Mouse (Mus musculus) left cerebral cortex, postnatal 36 days (tissue): ENCODE measurements at regions not wholly inside any gene's neighbourhood (a gene's known extent, or its start where the extent isn't known, plus 50 kb on each side); places are given as distances from the start of the nearest gene placed in this dataset.

Experiments
- DNase-seq, 2 experiments: peaks; one replicate each; pipeline ENCODE4 v3.0.0; 2021 to 2022; ENCODE audit warnings: low spot score in 2 of 2, mixed read lengths in 1 of 2
- intact Hi-C: fragments of 180-260 bp; cut with DNase I; formaldehyde crosslinking; loops from one replicate; pipeline ENCODE4 v1.15.1; 2025

DNA sequence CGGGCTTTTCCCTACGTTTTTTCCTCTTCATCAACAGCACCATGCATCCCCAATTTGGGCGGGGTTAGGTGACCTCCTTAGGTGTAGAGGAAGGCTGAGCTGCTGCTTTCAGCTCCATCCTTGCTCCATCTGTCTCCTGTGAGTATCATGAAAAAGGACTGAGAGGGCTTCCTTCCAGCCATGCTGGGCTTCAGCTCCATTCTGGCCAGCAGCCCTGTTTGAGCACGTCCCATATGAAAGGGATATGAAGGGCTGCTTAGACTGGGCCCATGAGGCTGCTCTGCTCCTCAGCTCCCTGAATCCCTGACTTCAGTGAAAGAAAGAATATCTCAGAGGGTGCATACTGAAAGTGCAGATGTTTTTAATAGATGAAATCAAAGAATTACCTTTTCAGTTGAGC lies 184.4 kb upstream of the B3gat1 start:
- DNase-seq: peak in 1 of 2 experiments; percentile 13
- intact Hi-C loops: no loop called here

DNA sequence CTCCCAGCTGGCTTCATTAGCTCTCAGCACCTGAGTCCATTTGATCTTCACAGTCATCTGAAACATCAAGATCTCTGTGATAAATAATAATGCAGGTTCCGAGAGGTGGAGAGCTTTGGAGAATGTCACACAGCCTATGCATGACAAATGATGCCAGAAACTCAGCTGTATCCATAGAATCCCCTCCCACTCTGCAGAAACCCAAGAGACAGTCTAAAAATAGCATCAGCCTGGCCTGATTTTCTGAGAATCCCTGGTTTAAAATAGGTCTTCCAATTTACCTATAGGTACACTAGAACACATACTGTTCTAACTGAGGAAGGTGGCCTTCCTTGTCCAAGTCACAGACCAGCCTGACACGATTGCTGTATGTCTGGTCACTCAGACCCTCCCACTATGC lies 184.0 kb upstream of the B3gat1 start:
- intact Hi-C loops: no loop called here
- peak; percentile 16 to 21 for DNase-seq

DNA sequence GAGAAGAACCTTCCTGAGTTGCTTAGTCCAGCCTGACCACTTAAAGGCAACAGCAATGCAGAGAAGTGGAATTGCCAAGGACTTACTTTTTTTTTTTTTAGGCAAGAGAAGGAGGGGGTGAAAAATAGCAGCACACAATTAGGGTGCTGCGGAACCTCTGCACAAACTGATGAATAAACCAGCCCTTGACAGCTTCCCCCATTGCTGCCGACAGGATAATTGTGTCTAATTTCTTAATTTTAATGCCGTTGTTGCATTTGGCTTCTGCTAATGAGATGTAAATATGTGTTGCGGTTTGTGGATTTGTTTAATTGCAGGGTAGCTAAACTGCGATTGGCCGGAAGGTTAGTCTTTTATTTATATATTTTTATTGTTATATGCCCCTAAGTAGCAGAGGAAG lies 157.5 kb upstream of the B3gat1 start:
- intact Hi-C loops: no loop called here
- DNase-seq: no peak

DNA sequence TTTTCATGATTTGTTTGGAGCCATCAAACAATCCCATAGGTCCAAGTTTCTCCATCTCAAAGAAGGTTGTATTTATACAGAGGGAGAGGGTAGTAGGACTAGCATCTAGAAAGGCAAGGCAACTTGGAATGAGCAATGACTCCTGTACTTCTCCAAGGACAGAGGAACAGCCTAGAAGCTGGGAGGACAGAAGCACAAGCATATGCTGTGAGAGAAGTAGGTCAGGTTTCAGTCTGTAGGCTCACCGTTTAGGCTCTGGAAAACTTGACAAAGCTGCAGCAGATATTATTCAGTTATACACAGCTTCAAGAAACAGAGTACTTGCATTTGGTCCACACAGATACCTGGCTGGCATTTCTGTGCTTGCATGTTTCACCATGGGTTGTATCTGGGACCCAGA lies 131.5 kb upstream of the B3gat1 start:
- DNase-seq: no peak
- intact Hi-C loops: no loop called here

DNA sequence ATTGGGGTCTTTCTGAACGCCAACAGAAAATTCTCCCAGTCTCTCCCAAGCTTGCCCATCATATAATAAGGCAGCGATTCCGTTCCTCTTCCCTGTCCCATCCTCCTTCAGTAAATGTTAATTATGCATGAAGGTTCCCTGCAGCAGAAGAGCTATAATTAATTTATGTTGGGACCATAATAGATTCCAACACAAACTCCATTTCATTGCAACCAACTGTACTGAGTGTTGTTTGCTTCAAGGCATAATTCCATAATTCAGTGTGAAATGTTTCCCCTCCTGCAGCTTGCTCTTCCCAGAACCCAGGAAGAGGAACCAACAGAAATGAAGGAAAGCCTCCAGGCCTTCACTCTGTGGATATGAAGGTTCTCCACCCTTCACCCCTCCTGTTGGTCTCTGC lies 129.0 kb upstream of the B3gat1 start:
- no peak for DNase-seq
- intact Hi-C loops: no loop called here

- peak in 1 of 2 experiments; percentile 11 for DNase-seq
- intact Hi-C loops: no loop called here
Observed at GRCm38 (mm10) chr9:26611711-26612437, 121.7 kb upstream of the B3gat1 start.

GRCm38 (mm10) chr9:26622840-26623448 lies 110.6 kb upstream of the B3gat1 start:
- no peak for DNase-seq
- intact Hi-C loops: no loop called here

DNA sequence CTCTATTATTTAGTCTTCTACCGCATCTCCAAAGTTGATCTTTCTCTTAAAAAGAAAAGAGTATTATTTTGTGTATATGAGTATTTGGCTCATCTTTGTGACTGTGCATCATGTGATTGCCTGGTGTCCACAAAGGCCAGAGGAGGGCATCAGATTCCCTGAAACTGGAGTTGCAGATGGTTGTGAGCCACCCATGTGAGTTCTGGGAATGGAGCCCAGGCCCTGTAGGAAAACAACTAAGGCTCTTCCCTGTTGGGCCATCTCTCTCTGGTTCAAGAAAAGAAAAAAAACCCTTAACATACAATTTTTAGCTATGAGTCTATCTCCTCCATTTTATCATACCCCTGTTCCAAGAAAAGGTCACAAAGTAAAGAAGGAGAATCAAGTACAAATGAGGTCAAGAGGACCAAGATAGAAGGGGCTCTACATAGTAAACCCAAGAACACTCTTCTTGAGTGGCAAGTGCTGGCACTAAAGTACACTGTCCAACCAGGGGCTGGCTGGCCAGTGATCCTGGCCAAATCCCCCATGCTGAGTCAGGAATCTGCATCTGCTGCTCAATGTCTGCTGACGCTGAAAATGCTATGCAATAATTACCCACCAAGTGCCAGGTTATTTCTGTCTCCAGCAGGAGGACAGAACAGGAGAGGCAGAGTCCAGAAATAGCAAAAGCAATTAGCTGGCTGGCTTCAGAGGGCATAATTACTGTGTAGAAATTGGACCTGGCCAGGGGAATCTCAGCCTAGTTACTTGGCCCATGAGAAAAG lies 108.2 kb upstream of the B3gat1 start:
- DNase-seq: no peak
- intact Hi-C loops: no loop called here

DNA sequence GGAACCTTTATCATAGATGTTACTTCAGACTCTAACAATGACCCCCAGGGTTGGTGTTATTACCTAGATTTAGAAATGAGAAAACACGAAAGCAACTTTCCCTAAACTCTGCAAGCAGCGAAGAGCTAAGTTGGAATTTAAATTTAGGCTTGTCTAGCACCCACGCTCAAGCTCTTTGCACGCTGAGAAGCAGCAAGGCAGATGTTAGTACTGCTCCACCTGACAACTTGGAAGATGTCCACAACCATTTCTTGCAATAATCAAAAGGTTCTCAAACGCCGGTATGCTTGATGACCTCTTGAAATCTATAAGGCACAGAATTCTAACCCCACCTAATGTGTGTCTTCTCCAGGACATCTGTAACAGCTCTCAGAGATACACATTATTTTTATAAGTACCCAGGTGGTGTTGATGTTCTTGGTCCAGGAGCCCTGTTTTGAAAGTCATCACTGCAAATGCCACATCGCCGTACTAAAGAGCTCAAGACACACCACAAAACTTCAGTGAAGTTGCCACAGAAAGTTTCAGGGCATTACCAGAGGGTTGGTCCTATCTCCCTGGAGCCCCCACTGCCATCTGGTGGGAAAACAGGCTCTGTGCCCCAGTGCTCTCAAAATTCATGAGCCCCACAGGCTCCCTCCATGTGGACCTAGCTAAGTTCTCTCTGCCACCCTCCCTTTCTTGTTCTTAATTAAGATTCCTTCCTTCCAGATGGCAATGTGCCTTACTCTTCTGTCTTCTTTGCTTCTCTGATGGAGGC lies 100.5 kb upstream of the B3gat1 start:
- intact Hi-C loops: loop anchor here (10.0 kb wide), 3 partner anchors 368 to 738 kb away; no protein-coding TSS in a partner anchor
- peak; percentile 66 to 72 for DNase-seq

GRCm38 (mm10) chr9:26635211-26635610 lies 98.3 kb upstream of the B3gat1 start:
- intact Hi-C loops: loop anchor here (2.0 to 10.0 kb wide), 5 partner anchors 37 to 740 kb away; no protein-coding TSS in a partner anchor
- DNase-seq: peak; percentile 80 to 83

- intact Hi-C loops: loop anchor here (5.0 to 10.0 kb wide), 4 partner anchors 34 to 744 kb away; no protein-coding TSS in a partner anchor
- no peak for DNase-seq
Observed at GRCm38 (mm10) chr9:26638586-26638985, 94.9 kb upstream of the B3gat1 start.

- intact Hi-C loops: no loop called here
- no peak for DNase-seq
Observed at GRCm38 (mm10) chr9:26642302-26642701, 91.2 kb upstream of the B3gat1 start.

- intact Hi-C loops: no loop called here
Observed at GRCm38 (mm10) chr9:26642831-26643230, 90.7 kb upstream of the B3gat1 start.

DNA sequence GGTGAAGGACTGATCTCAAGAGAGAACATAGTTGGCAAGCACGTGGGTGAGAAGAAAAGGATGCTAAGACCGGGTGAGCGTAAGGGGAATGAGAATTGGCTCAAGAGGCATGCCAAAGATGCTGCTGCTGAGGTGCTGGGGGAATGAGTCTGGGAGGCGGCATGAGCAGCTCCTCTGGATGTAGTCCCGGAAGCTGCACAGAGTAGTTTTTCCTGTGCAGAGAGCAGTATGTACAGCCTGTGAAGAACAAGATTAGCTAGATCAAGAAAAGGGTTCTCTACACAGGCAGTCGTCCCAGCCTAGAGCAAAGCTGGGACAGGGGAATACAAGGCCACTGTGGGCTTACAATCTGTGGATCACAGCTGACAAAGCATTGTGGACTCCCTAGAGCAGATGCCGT lies 84.0 kb upstream of the B3gat1 start:
- DNase-seq: peak; percentile 26 to 46
- intact Hi-C loops: no loop called here

More at GRCm38 (mm10) chr9:26642831-26643230, 90.7 kb upstream of the B3gat1 start:
- no peak for DNase-seq

- intact Hi-C loops: no loop called here
- no peak for DNase-seq
Observed at GRCm38 (mm10) chr9:26652920-26653319, 80.6 kb upstream of the B3gat1 start.

- intact Hi-C loops: no loop called here
- no peak for DNase-seq
Observed at GRCm38 (mm10) chr9:26659366-26659765, 74.2 kb upstream of the B3gat1 start.

DNA sequence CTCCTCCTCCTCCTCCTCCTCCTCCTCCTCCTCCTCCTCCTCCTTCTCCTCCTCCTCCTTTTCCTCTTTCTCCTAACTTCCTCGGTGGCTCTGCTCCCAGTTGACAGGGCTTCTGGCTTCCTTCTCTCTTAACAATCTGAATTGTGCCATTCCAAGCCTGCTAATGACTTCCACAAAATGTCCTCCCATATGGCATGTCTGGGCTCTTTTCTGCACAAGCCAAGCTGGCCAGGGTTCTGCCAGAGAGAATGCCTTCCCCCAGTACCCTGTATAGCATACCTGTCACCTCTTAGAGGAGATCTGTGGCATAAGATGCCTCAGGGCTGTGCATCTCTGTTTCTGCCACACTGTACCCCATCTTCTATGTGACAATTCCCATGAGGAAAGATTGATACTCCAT lies 70.0 kb upstream of the B3gat1 start:
- DNase-seq: no peak
- intact Hi-C loops: no loop called here

- intact Hi-C loops: no loop called here
- DNase-seq: no peak
Observed at GRCm38 (mm10) chr9:26667835-26668234, 65.7 kb upstream of the B3gat1 start.

DNA sequence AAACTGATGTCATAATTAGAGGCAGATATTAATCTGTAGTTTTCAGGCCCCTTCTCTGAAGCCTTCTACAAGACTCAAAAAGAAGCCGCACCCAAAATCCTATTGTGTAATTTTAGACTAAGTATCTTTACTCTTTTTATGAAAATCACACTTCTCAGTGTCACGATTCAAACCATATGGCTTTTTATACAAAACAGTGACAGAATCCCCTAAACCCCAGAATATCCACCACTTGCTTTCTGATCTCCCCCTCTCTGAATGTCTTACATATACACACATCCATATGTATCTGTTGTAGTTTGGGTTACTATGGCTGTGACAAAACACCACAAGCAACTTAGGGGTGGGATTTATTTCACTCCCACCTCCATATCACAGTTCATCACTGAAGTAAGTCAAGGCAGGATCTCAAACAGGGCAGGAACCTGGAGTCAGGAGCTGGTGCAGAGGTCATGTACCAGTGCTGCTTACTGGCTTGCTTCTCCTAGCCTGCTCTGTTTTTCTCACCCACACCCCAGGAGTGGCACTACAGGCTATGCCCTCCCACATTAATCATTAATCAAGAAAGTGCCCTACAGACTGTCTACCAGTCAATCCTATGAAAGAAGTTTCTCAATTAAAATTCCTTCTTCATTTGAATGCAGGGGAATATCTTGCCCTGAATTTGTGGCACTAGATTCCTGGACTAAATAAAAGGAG lies 59.3 kb upstream of the B3gat1 start:
- no peak for DNase-seq

More for the DNA sequence above, 59.3 kb upstream of the B3gat1 start:
- intact Hi-C loops: loop anchor here (5.0 kb wide), 1 partner anchor 37 kb away; no protein-coding TSS in a partner anchor
